Mouse (Mus musculus): Measurements from ENCODE around the gene Ino80d. TPM values are rescaled to one million over a fixed set of nuclear protein-coding genes. Genes with fewer than 3 reads are reported as not detected.

The Ino80d gene
- polyA plus RNA-seq, 1 experiment from 2014 or later = 12.2 TPM

GRCm38 (mm10) chr1:63055386-63055785, 59.1 kb downstream of the Ino80d start:
- 82% methylated on average over 3 of the region's 3 CpGs for WGBS
- Histone ChIP-seq H3K4me3 (no peak overlapping the region), H3K36me3 (peaks cover 57% of the 10 kb centered on the region), H3K4me1 (no peaks in the 10 kb centered on the region), H3K4me2 (no peak overlapping the region), H3K27me3 (no peaks in the 10 kb centered on the region), H3K27ac (no peak overlapping the region), H3K9ac (no peak overlapping the region), H3K9me3 (no peaks in the 10 kb centered on the region)
- no peak for ATAC-seq (ENCODE audit: insufficient number of reproducible peaks, insufficient read depth, low FRiP score, low TSS enrichment, low read depth)

GRCm38 (mm10) chr1:63050866-63051265, 63.6 kb downstream of the Ino80d start:
- Histone ChIP-seq H3K36me3 (peaks cover 30% of the 10 kb centered on the region), H3K27me3 (no peaks in the 10 kb centered on the region), H3K9ac (no peak overlapping the region), H3K9me3 (no peaks in the 10 kb centered on the region), H3K27ac (no peak overlapping the region), H3K4me2 (no peak overlapping the region), H3K4me1 (no peaks in the 10 kb centered on the region), H3K4me3 (no peak overlapping the region)
- WGBS = 86% methylated on average over 8 of the region's 8 CpGs
- no peak for ATAC-seq (ENCODE audit: insufficient number of reproducible peaks, insufficient read depth, low FRiP score, low TSS enrichment, low read depth)

- Histone ChIP-seq H3K36me3 (peaks cover 21% of the 10 kb centered on the region), H3K27ac (no peak overlapping the region), H3K4me3 (no peak overlapping the region), H3K27me3 (no peaks in the 10 kb centered on the region), H3K4me2 (no peak overlapping the region), H3K4me1 (no peaks in the 10 kb centered on the region), H3K9ac (no peak overlapping the region), H3K9me3 (no peaks in the 10 kb centered on the region)
- 87% methylated on average over 3 of the region's 3 CpGs for WGBS
- ATAC-seq (ENCODE audit: insufficient number of reproducible peaks, insufficient read depth, low FRiP score, low TSS enrichment, low read depth) = no peak
Observed at GRCm38 (mm10) chr1:63049977-63050376, 64.5 kb downstream of the Ino80d start.

- Histone ChIP-seq H3K36me3 (peaks cover 18% of the 10 kb centered on the region), H3K4me3 (no peak overlapping the region), H3K27ac (no peak overlapping the region), H3K9ac (no peak overlapping the region), H3K27me3 (no peaks in the 10 kb centered on the region), H3K4me2 (no peak overlapping the region), H3K9me3 (no peaks in the 10 kb centered on the region), H3K4me1 (no peaks in the 10 kb centered on the region)
- no peak for ATAC-seq (ENCODE audit: insufficient number of reproducible peaks, insufficient read depth, low FRiP score, low TSS enrichment, low read depth)
- 79% methylated on average over 6 of the region's 6 CpGs for WGBS
Observed at GRCm38 (mm10) chr1:63047983-63048382, 66.5 kb downstream of the Ino80d start.

- Histone ChIP-seq H3K4me1 (no peaks in the 10 kb centered on the region), H3K36me3 (no peaks in the 10 kb centered on the region), H3K27me3 (no peaks in the 10 kb centered on the region), H3K9ac (no peak overlapping the region), H3K9me3 (no peaks in the 10 kb centered on the region), H3K27ac (no peak overlapping the region), H3K4me3 (no peak overlapping the region), H3K4me2 (no peak overlapping the region)
- no peak for ATAC-seq (ENCODE audit: insufficient number of reproducible peaks, insufficient read depth, low FRiP score, low TSS enrichment, low read depth)
- 81% methylated on average over 3 of the region's 3 CpGs for WGBS
Observed at GRCm38 (mm10) chr1:63032929-63033328, 81.5 kb downstream of the Ino80d start.

- no peaks in the 10 kb centered on the region for H3K36me3 ChIP-seq
- H3K9me3 ChIP-seq = no peaks in the 10 kb centered on the region
- no peak overlapping the region for H3K27ac ChIP-seq
- H3K4me1 ChIP-seq = no peaks in the 10 kb centered on the region
- H3K4me2 ChIP-seq = no peak overlapping the region
- no peak for ATAC-seq (ENCODE audit: insufficient number of reproducible peaks, insufficient read depth, low FRiP score, low TSS enrichment, low read depth)
- 72% methylated on average over 2 of the region's 2 CpGs for WGBS
- H3K4me3 ChIP-seq = no peak overlapping the region
- H3K9ac ChIP-seq = no peak overlapping the region
- no peaks in the 10 kb centered on the region for H3K27me3 ChIP-seq
Observed at GRCm38 (mm10) chr1:63019916-63020315, 94.6 kb downstream of the Ino80d start.

GRCm38 (mm10) chr1:63005013-63005646, 109.3 kb downstream of the Ino80d start:
- H3K4me1 ChIP-seq = no peaks in the 10 kb centered on the region
- H3K4me2 ChIP-seq = no peak overlapping the region
- no peak overlapping the region for H3K9ac ChIP-seq
- no peak overlapping the region for H3K4me3 ChIP-seq
- no peak overlapping the region for H3K27ac ChIP-seq
- no peaks in the 10 kb centered on the region for H3K9me3 ChIP-seq
- H3K36me3 ChIP-seq = no peaks in the 10 kb centered on the region
- 60% methylated on average over 12 of the region's 12 CpGs for WGBS
- no peak for ATAC-seq (ENCODE audit: insufficient number of reproducible peaks, insufficient read depth, low FRiP score, low TSS enrichment, low read depth)
- no peaks in the 10 kb centered on the region for H3K27me3 ChIP-seq

- Histone ChIP-seq H3K9me3 (no peaks in the 10 kb centered on the region), H3K27ac (no peak overlapping the region), H3K4me2 (no peak overlapping the region), H3K36me3 (no peaks in the 10 kb centered on the region), H3K4me1 (no peaks in the 10 kb centered on the region), H3K27me3 (no peaks in the 10 kb centered on the region), H3K9ac (no peak overlapping the region), H3K4me3 (no peak overlapping the region)
- no peak for ATAC-seq (ENCODE audit: insufficient number of reproducible peaks, insufficient read depth, low FRiP score, low TSS enrichment, low read depth)
- WGBS = 67% methylated on average over 3 of the region's 3 CpGs
Observed at GRCm38 (mm10) chr1:63001874-63002273, 112.6 kb downstream of the Ino80d start.

- Histone ChIP-seq H3K36me3 (no peaks in the 10 kb centered on the region), H3K27ac (no peak overlapping the region), H3K4me1 (no peaks in the 10 kb centered on the region), H3K9me3 (no peaks in the 10 kb centered on the region), H3K9ac (no peak overlapping the region), H3K4me2 (no peak overlapping the region), H3K4me3 (no peak overlapping the region), H3K27me3 (no peaks in the 10 kb centered on the region)
- ATAC-seq (ENCODE audit: insufficient number of reproducible peaks, insufficient read depth, low FRiP score, low TSS enrichment, low read depth) = no peak
- WGBS = 47% methylated on average over 1 of the region's 1 CpGs
Observed at GRCm38 (mm10) chr1:62993348-62993747, 121.1 kb downstream of the Ino80d start.

- Histone ChIP-seq H3K4me3 (no peak overlapping the region), H3K36me3 (no peaks in the 10 kb centered on the region), H3K27me3 (no peaks in the 10 kb centered on the region), H3K9ac (no peak overlapping the region), H3K4me1 (no peaks in the 10 kb centered on the region), H3K9me3 (no peaks in the 10 kb centered on the region), H3K27ac (no peak overlapping the region), H3K4me2 (no peak overlapping the region)
- no peak for ATAC-seq (ENCODE audit: insufficient number of reproducible peaks, insufficient read depth, low FRiP score, low TSS enrichment, low read depth)
- 81% methylated on average over 5 of the region's 5 CpGs for WGBS
Observed at GRCm38 (mm10) chr1:62992648-62993047, 121.8 kb downstream of the Ino80d start.

- no peak overlapping the region for H3K4me3 ChIP-seq
- ATAC-seq (ENCODE audit: insufficient number of reproducible peaks, insufficient read depth, low FRiP score, low TSS enrichment, low read depth) = no peak
- no peak overlapping the region for H3K27ac ChIP-seq
- H3K4me2 ChIP-seq = no peak overlapping the region
- H3K4me1 ChIP-seq = 0 out of 2 replicates have a peak, but pooled peaks cover 4% of the 10 kb centered on the region
- H3K9me3 ChIP-seq = no peaks in the 10 kb centered on the region
- H3K9ac ChIP-seq = no peak overlapping the region
- WGBS = 84% methylated on average over 10 of the region's 10 CpGs
- no peaks in the 10 kb centered on the region for H3K36me3 ChIP-seq
- no peaks in the 10 kb centered on the region for H3K27me3 ChIP-seq
Observed at GRCm38 (mm10) chr1:62991021-62991420, 123.4 kb downstream of the Ino80d start.

- ATAC-seq (ENCODE audit: insufficient number of reproducible peaks, insufficient read depth, low FRiP score, low TSS enrichment, low read depth) = no peak
- H3K9ac ChIP-seq = no peak overlapping the region
- H3K4me3 ChIP-seq = no peak overlapping the region
- H3K4me2 ChIP-seq = no peak overlapping the region
- H3K36me3 ChIP-seq = no peaks in the 10 kb centered on the region
- H3K9me3 ChIP-seq = no peaks in the 10 kb centered on the region; the same call in 1 of the 2 replicates
- 69% methylated on average over 2 of the region's 2 CpGs for WGBS
- H3K27me3 ChIP-seq = no peaks in the 10 kb centered on the region
- no peak overlapping the region for H3K27ac ChIP-seq
- 0 out of 2 replicates have a peak, but pooled peaks cover 8% of the 10 kb centered on the region for H3K4me1 ChIP-seq
Observed at GRCm38 (mm10) chr1:62987561-62987960, 126.9 kb downstream of the Ino80d start.

All from embryonic facial prominence, embryonic 13.5 days (tissue).